9 mouse cellular contexts compared by ENCODE assay signal in genomic region chr4:32572118-32572517, GRCm38 (mm10). TPM values are rescaled to one million over a fixed set of nuclear protein-coding genes. Genes with fewer than 3 reads are reported as not detected.
DNase-seq lines count a peak whose midpoint lies in the region; ATAC-seq and TF ChIP-seq lines count a peak whose summit lies in the region.
"Had no signal": no experiment of that assay in that cellular context is flagged by ENCODE, and none has a peak within 500 bp of the region (broad histone marks: within the 10 kb centered on the region; RNA-seq: fewer than 3 reads in every experiment).

No protein-coding gene starts in this region.

- peak; percentile 55 for ATAC-seq in frontal cortex, adult (ENCODE audit: low TSS enrichment)
- ATAC-seq in forebrain, embryonic 16.5 days = peak; percentile 39
- ATAC-seq in lung, embryonic 15.5 days (ENCODE audit: borderline replicate concordance, extremely low read depth, low FRiP score, low TSS enrichment) = peak; percentile 40; the same call in 1 of the 2 replicates
- ATAC-seq in neural tube, embryonic 15.5 days (ENCODE audit: low FRiP score) = peak; percentile 42; the same call in 1 of the 2 replicates

- no peak overlapping the region for H3K27ac ChIP-seq in forebrain, embryonic 16.5 days (ENCODE audit: low read length)
- no peak overlapping the region for H3K27ac ChIP-seq in kidney, adult 2 months (ENCODE audit: insufficient read depth, low read depth, low read length)
- no peak overlapping the region for H3K27ac ChIP-seq in lung, embryonic 15.5 days
- H3K27ac ChIP-seq in neural tube, embryonic 15.5 days (replicated peaks) = no peak overlapping the region

- no peak overlapping the region for H3K9ac ChIP-seq in forebrain, embryonic 16.5 days (replicated peaks; ENCODE audit: low read depth, low read length)
- no peak overlapping the region for H3K9ac ChIP-seq in lung, embryonic 15.5 days
- H3K9ac ChIP-seq in neural tube, embryonic 15.5 days (replicated peaks) = no peak overlapping the region

- no peak for DNase-seq in frontal cortex, postnatal 25 days (ENCODE audit: low spot score in 2 of 2)
- peak; percentile 63 to 66 for DNase-seq in B cell, adult 2 months
- peak; percentile 44 for DNase-seq in cerebellum, adult 11 months
- DNase-seq in kidney, adult 2 months = peak; percentile 62

- TF ChIP-seq POLR2A in kidney, adult 2 months (IDR thresholded peaks at IDR 0.05; ENCODE audit: low read depth, low read length) = no peak

- WGBS in forebrain, embryonic 16.5 days = 72% methylated on average over 1 of the region's 1 CpGs
- WGBS in kidney, adult 2 months = 56% methylated on average over 1 of the region's 1 CpGs
- 65% methylated on average over 1 of the region's 1 CpGs for WGBS in lung, embryonic 15.5 days
- 63% methylated on average over 1 of the region's 1 CpGs for WGBS in neural tube, embryonic 15.5 days

- no peaks in the 10 kb centered on the region for H3K27me3 ChIP-seq in forebrain, embryonic 16.5 days (replicated peaks; ENCODE audit: control insufficient read depth, insufficient read depth, low read length)
- H3K27me3 ChIP-seq in kidney, adult 2 months (replicated peaks; ENCODE audit: control insufficient read depth, insufficient read depth, low read length) = no peaks in the 10 kb centered on the region
- no peaks in the 10 kb centered on the region for H3K27me3 ChIP-seq in lung, embryonic 15.5 days
- no peaks in the 10 kb centered on the region for H3K27me3 ChIP-seq in neural tube, embryonic 15.5 days (replicated peaks)

- TF ChIP-seq CTCF in kidney, adult 2 months (conservative IDR thresholded peaks at IDR 0.05; ENCODE audit: insufficient read depth, insufficient read length, low read depth, low read length) = peak; percentile 39; the same call in 1 of the 2 replicates

- H3K4me1 ChIP-seq in forebrain, embryonic 16.5 days (replicated peaks; ENCODE audit: control insufficient read depth, insufficient read depth, low read length) = peaks cover 27% of the 10 kb centered on the region
- no peaks in the 10 kb centered on the region for H3K4me1 ChIP-seq in kidney, adult 2 months (ENCODE audit: control insufficient read depth, insufficient read depth, low read length)
- 0 out of 2 replicates have a peak, but pooled peaks cover 10% of the 10 kb centered on the region for H3K4me1 ChIP-seq in lung, embryonic 15.5 days
- peaks cover 27% of the 10 kb centered on the region for H3K4me1 ChIP-seq in neural tube, embryonic 15.5 days

- no peaks in the 10 kb centered on the region for H3K9me3 ChIP-seq in forebrain, embryonic 16.5 days (ENCODE audit: control insufficient read depth, low read length)
- H3K9me3 ChIP-seq in lung, embryonic 15.5 days = no peaks in the 10 kb centered on the region
- H3K9me3 ChIP-seq in neural tube, embryonic 15.5 days (replicated peaks) = no peaks in the 10 kb centered on the region

- H3K36me3 ChIP-seq in forebrain, embryonic 16.5 days (ENCODE audit: control insufficient read depth, insufficient read depth) = no peaks in the 10 kb centered on the region
- no peaks in the 10 kb centered on the region for H3K36me3 ChIP-seq in kidney, adult 2 months (ENCODE audit: control insufficient read depth, insufficient read depth, low read length)
- H3K36me3 ChIP-seq in lung, embryonic 15.5 days = no peaks in the 10 kb centered on the region
- peaks cover 13% of the 10 kb centered on the region; the same call in 1 of the 2 replicates for H3K36me3 ChIP-seq in neural tube, embryonic 15.5 days

- no peak overlapping the region for H3K4me2 ChIP-seq in forebrain, embryonic 16.5 days (ENCODE audit: low read length)
- H3K4me2 ChIP-seq in lung, embryonic 15.5 days = no peak overlapping the region
- H3K4me2 ChIP-seq in neural tube, embryonic 15.5 days = no peak overlapping the region

- H3K4me3 ChIP-seq in forebrain, embryonic 16.5 days (replicated peaks; ENCODE audit: low read length) = no peak overlapping the region
- H3K4me3 ChIP-seq in kidney, adult 2 months (ENCODE audit: insufficient read depth, low read depth, low read length) = no peak overlapping the region
- no peak overlapping the region for H3K4me3 ChIP-seq in lung, embryonic 15.5 days
- no peak overlapping the region for H3K4me3 ChIP-seq in neural tube, embryonic 15.5 days (replicated peaks)

RNA-seq across cellular contexts. Expression of gene Gja10, which starts 30.4 kb away (rescaled TPM):
- not detected in 2 replicates for polyA plus RNA-seq in forebrain, embryonic 16.5 days (2015; fragmentation: Nextera tagmentation; extraction: Ambion mirVana)
- polyA plus RNA-seq in kidney, adult 2 months (2012; rRNA removed) = 0.03 TPM in 1 of 2 replicates, not detected in the other
- polyA plus RNA-seq in lung, embryonic 15.5 days (2015; fragmentation: Nextera tagmentation; extraction: Ambion mirVana) = not detected in 2 replicates
- not detected in 2 replicates for polyA plus RNA-seq in neural tube, embryonic 15.5 days (2015; fragmentation: Nextera tagmentation; extraction: Ambion mirVana)
- polyA plus RNA-seq: heart, embryonic 16.5 days had no signal

RNA-seq across cellular contexts. Expression of gene Casp8ap2, which starts 43.1 kb away (rescaled TPM):
- 57.3 and 64.3 TPM in 2 replicates for polyA plus RNA-seq in forebrain, embryonic 16.5 days (2015; fragmentation: Nextera tagmentation; extraction: Ambion mirVana)
- 1.2 and 3.8 TPM in 2 replicates for polyA plus RNA-seq in kidney, adult 2 months (2012; rRNA removed)
- 60.2 and 64.0 TPM in 2 replicates for polyA plus RNA-seq in lung, embryonic 15.5 days (2015; fragmentation: Nextera tagmentation; extraction: Ambion mirVana)
- polyA plus RNA-seq in neural tube, embryonic 15.5 days (2015; fragmentation: Nextera tagmentation; extraction: Ambion mirVana) = 38.9 and 45.2 TPM in 2 replicates

Comparison
In these comparisons a context has a peak if more than half of its experiments do, and no peak if none do; other contexts are left out.
1. DNase-seq: peak in B cell, adult 2 months (2 of 2), cerebellum, adult 11 months (single experiment) and kidney, adult 2 months (single experiment); none in frontal cortex, postnatal 25 days (0 of 2).
2. Peak in every context shown above with its lines, with median percentiles within 50 percentile points of each other: ATAC-seq.